Mouse (Mus musculus) lung, adult 10 weeks (tissue): Measurements from ENCODE around the gene Acbd4. TPM values are rescaled to one million over a fixed set of nuclear protein-coding genes. Genes with fewer than 3 reads are reported as not detected.

Experiments used
- polyA plus RNA-seq: library from polyadenylated mRNA; stranded (reverse); fragments of 350-450 nt; fragmentation: Illumina TruSeq; extraction: RNeasy Lipid Tissue Mini Kit (QIAGEN cat#74804); gene quantifications from one replicate; pipeline ENCODE4 v1.2.3, GENCODE M21; 2014; ENCODE audit warnings: low read depth, low replicate concordance; ENCODE audit not compliant: insufficient read depth

Gene Acbd4
- polyA plus RNA-seq: 35.5 TPM

GRCm38 (mm10) chr11:103101481-103101865 is at the start of gene Acbd4, which contains the start of gene Plcd3:
Gene Acbd4 (plus strand): TSS chr11:103101682.
Gene Plcd3 (minus strand): TSS chr11:103101658.

GRCm38 (mm10) chr11:103116008-103116818 is 14.7 kb downstream of the Acbd4 start, which contains the start of gene Hexim1:
Gene Hexim1 (plus strand): TSS chr11:103116231.

GRCm38 (mm10) chr11:103131701-103132575 is 30.5 kb downstream of the Acbd4 start, which contains the start of gene Hexim2:
Gene Hexim2 (plus strand): TSS chr11:103132429.

Other genes starting within 250 kb of the Acbd4 start
- gene Eftud2, start 220.7 kb upstream of the Acbd4 start, polyA plus RNA-seq: 33.4 TPM
- gene Ccdc103, start 220.5 kb upstream of the Acbd4 start, polyA plus RNA-seq: 2.9 TPM
- gene Fam187a, start 216.5 kb upstream of the Acbd4 start, polyA plus RNA-seq: not detected
- gene Gfap, start 200.8 kb upstream of the Acbd4 start, polyA plus RNA-seq: 0.09 TPM
- gene Kif18b, start 176.6 kb upstream of the Acbd4 start, polyA plus RNA-seq: not detected
- gene C1ql1, start 155.0 kb upstream of the Acbd4 start, polyA plus RNA-seq: 0.15 TPM
- 28.8 TPM for gene Nmt1, start 73.5 kb upstream of the Acbd4 start, polyA plus RNA-seq
- 19.7 TPM for gene Dcakd, start 73.3 kb upstream of the Acbd4 start, polyA plus RNA-seq
- 4.0 TPM for gene Plcd3, start within 50 bp of the Acbd4 start, polyA plus RNA-seq
- 25.9 TPM for gene Hexim1, start 14.5 kb downstream of the Acbd4 start, polyA plus RNA-seq
- gene Hexim2, start 30.7 kb downstream of the Acbd4 start, polyA plus RNA-seq: 1.9 TPM
- 16.7 TPM for gene Fmnl1, start 69.4 kb downstream of the Acbd4 start, polyA plus RNA-seq
- gene 1700023F06Rik, start 106.9 kb downstream of the Acbd4 start, polyA plus RNA-seq: not detected
- not detected for gene Spata32, start 116.8 kb downstream of the Acbd4 start, polyA plus RNA-seq
- gene Map3k14, start 165.8 kb downstream of the Acbd4 start, polyA plus RNA-seq: 4.7 TPM